Mouse (Mus musculus): ENCODE data around the gene Homez. TPM values are rescaled to one million over a fixed set of nuclear protein-coding genes. Genes with fewer than 3 reads are reported as not detected.

Gene Homez
- total RNA-seq (2023), result 10 to 100 TPM in 1 of 2 experiments, 1 to 10 TPM in 1; 8.8 to 10.4 TPM

GRCm38 (mm10) chr14:54870861-54871260, at the start of gene Homez:
TSS of gene Homez (minus strand) at chr14:54870961.

GRCm38 (mm10) chr14:54912886-54913285, 42.1 kb upstream of the Homez start, which contains the start of gene Slc22a17:
TSS of gene Slc22a17 (minus strand) at chr14:54913132.

GRCm38 (mm10) chr14:54892200-54892599, 21.4 kb upstream of the Homez start, which contains the start of gene Pabpn1:
TSS of gene Pabpn1 (plus strand) at chr14:54892500.

GRCm38 (mm10) chr14:54883154-54884021, 12.6 kb upstream of the Homez start, which contains the start of the genes Bcl2l2 and Gm20521:
TSS of gene Bcl2l2 (plus strand) at chr14:54883377.
TSS of gene Gm20521 (plus strand) at chr14:54883441.

GRCm38 (mm10) chr14:54877048-54877715, 6.4 kb upstream of the Homez start, which contains the start of gene Ppp1r3e:
TSS of gene Ppp1r3e (minus strand) at chr14:54877550.

GRCm38 (mm10) chr14:54813991-54814390, 56.8 kb downstream of the Homez start, which contains the start of gene Rnf212b:
TSS of gene Rnf212b (plus strand) at chr14:54814141.

Other genes starting within 250 kb of the Homez start
- gene Psmb11, start 249.5 kb downstream of the Homez start, total RNA-seq (2023), result not detected
- gene Gm17606, start 230.0 kb downstream of the Homez start, total RNA-seq (2023), result not detected
- 1 to 10 TPM in 1 of 2 experiments, under 1 TPM in 1; 0.76 to 2.9 TPM for gene Cdh24, start 229.6 kb downstream of the Homez start, total RNA-seq (2023)
- gene 1700123O20Rik, start 184.7 kb downstream of the Homez start, total RNA-seq (2023), result 10 to 100 TPM; 22.4 to 23.1 TPM
- gene Acin1, start 184.0 kb downstream of the Homez start, total RNA-seq (2023), result 100 to 1,000 TPM; 302 to 334 TPM
- gene Gm29776, start 172.1 kb downstream of the Homez start, total RNA-seq (2023), result not detected
- 1 to 10 TPM; 1.4 to 2.4 TPM for gene Cebpe, start 158.8 kb downstream of the Homez start, total RNA-seq (2023)
- gene Slc7a8, start 89.0 kb downstream of the Homez start, total RNA-seq (2023), result 10 to 100 TPM; 33.9 to 35.1 TPM
- not detected for gene Rnf212b, start 56.8 kb downstream of the Homez start, total RNA-seq (2023)
- gene Ppp1r3e, start 6.6 kb upstream of the Homez start, total RNA-seq (2023), result 1 to 10 TPM; 4.9 to 7.5 TPM
- 10 to 100 TPM; 10.5 to 18.6 TPM for gene Bcl2l2, start 12.4 kb upstream of the Homez start, total RNA-seq (2023)
- 1 to 10 TPM; 1.5 to 2.0 TPM for gene Gm20521, start 12.5 kb upstream of the Homez start, total RNA-seq (2023)
- 100 to 1,000 TPM; 173 to 176 TPM for gene Pabpn1, start 21.5 kb upstream of the Homez start, total RNA-seq (2023)
- gene Slc22a17, start 42.2 kb upstream of the Homez start, total RNA-seq (2023), result 1 to 10 TPM; 5.2 to 7.3 TPM
- gene Efs, start 55.2 kb upstream of the Homez start, total RNA-seq (2023), result not detected
- not detected for gene Il25, start 61.7 kb upstream of the Homez start, total RNA-seq (2023)
- gene Cmtm5, start 65.3 kb upstream of the Homez start, total RNA-seq (2023), result not detected
- not detected for gene Myh6, start 96.0 kb upstream of the Homez start, total RNA-seq (2023)
- not detected for gene Gm17428, start 106.0 kb upstream of the Homez start, total RNA-seq (2023)
- not detected for gene Myh7, start 123.7 kb upstream of the Homez start, total RNA-seq (2023)
- gene Ngdn, start 144.5 kb upstream of the Homez start, total RNA-seq (2023), result 10 to 100 TPM; 48.0 to 59.7 TPM
- gene Zfhx2, start 221.4 kb upstream of the Homez start, total RNA-seq (2023), result 1 to 10 TPM; 6.7 to 8.1 TPM
- 1 to 10 TPM; 5.2 to 5.7 TPM for gene Thtpa, start 223.8 kb upstream of the Homez start, total RNA-seq (2023)
- 10 to 100 TPM; 72.9 to 79.5 TPM for gene Ap1g2, start 235.6 kb upstream of the Homez start, total RNA-seq (2023)
- gene Jph4, start 246.0 kb upstream of the Homez start, total RNA-seq (2023), result not detected